Mouse (Mus musculus) myocyte (in vitro differentiated cells): ENCODE results near the gene Nmb. TPM values are rescaled to one million over a fixed set of nuclear protein-coding genes. Genes with fewer than 3 reads are reported as not detected.

Source experiments
- H3K27me3 ChIP-seq: one replicate; pipeline ENCODE4 v1.6.1; 2011; ENCODE audit not compliant: control insufficient read depth, insufficient read depth, insufficient read length
- H3K36me3 ChIP-seq: one replicate; pipeline ENCODE4 v1.6.1; 2011; ENCODE audit not compliant: control insufficient read depth, insufficient read depth
- H3K4me2 ChIP-seq: one replicate; pipeline ENCODE4 v1.6.1; 2011; ENCODE audit warnings: low read depth, control low read depth
- H3K4me3 ChIP-seq: one replicate; pipeline ENCODE4 v1.5.1; 2011; ENCODE audit warnings: mild to moderate bottlenecking, control low read depth, moderate library complexity
- H3K79me2 ChIP-seq: one replicate; pipeline ENCODE4 v1.6.1; 2011; ENCODE audit not compliant: control insufficient read depth, insufficient read depth
- H3ac ChIP-seq: one replicate; pipeline ENCODE4 v1.6.1; 2011; ENCODE audit not compliant: control insufficient read depth, insufficient read length
- CEBPB ChIP-seq: IDR thresholded peaks from 2 replicates; pipeline ENCODE4 v1.6.1; 2011; ENCODE audit warnings: mild to moderate bottlenecking, moderate library complexity; ENCODE audit not compliant: poor library complexity, insufficient read depth, severe bottlenecking
- E2F4 ChIP-seq: IDR thresholded peaks from one replicate; pipeline ENCODE4 v1.6.1; 2011; ENCODE audit warnings: mild to moderate bottlenecking, control low read depth, moderate library complexity; ENCODE audit not compliant: insufficient read depth
- MAX ChIP-seq: IDR thresholded peaks from one replicate; pipeline ENCODE4 v1.6.1; 2011; ENCODE audit warnings: low read depth, mild to moderate bottlenecking, control low read depth
- MYOD1 ChIP-seq, 3 experiments: IDR thresholded peaks; one replicate each; pipeline ENCODE4 v1.6.1; 2011; ENCODE audit warnings: control low read depth in 2 of 3, low read depth in 2 of 3, mild to moderate bottlenecking in 2 of 3, moderate library complexity in 1 of 3; ENCODE audit not compliant: insufficient read length in 2 of 3, control insufficient read depth in 1 of 3
- MYOG ChIP-seq, 3 experiments: IDR thresholded peaks; one replicate each; pipeline ENCODE4 v1.6.1; 2011; ENCODE audit warnings: control low read depth in 2 of 3, low read depth in 2 of 3, mild to moderate bottlenecking in 2 of 3; ENCODE audit not compliant: insufficient read length in 2 of 3, control insufficient read depth in 1 of 3, insufficient read depth in 1 of 3
- POLR2A ChIP-seq: IDR thresholded peaks from one replicate; pipeline ENCODE4 v1.6.1; 2011; ENCODE audit warnings: low read depth, mild to moderate bottlenecking, control low read depth, moderate library complexity; ENCODE audit not compliant: insufficient read length
- POLR2AphosphoS2 ChIP-seq: IDR thresholded peaks from one replicate; pipeline ENCODE4 v1.6.1; 2011; ENCODE audit warnings: low read depth, control low read depth; ENCODE audit not compliant: insufficient read length
- REST ChIP-seq: IDR thresholded peaks from one replicate; pipeline ENCODE4 v1.6.1; 2011; ENCODE audit warnings: mild to moderate bottlenecking, control low read depth, moderate library complexity; ENCODE audit not compliant: insufficient read depth, insufficient read length
- SRF ChIP-seq: IDR thresholded peaks from one replicate; pipeline ENCODE4 v1.6.1; 2011; ENCODE audit warnings: low read depth; ENCODE audit not compliant: control insufficient read depth, insufficient read length
- TCF12 ChIP-seq: IDR thresholded peaks from one replicate; pipeline ENCODE4 v1.6.1; 2011; ENCODE audit warnings: mild to moderate bottlenecking, control low read depth; ENCODE audit not compliant: poor library complexity, insufficient read depth, severe bottlenecking
- TCF3 ChIP-seq: IDR thresholded peaks from one replicate; pipeline ENCODE4 v1.6.1; 2011; ENCODE audit warnings: low read depth, control low read depth; ENCODE audit not compliant: insufficient read length
- USF1 ChIP-seq: IDR thresholded peaks from one replicate; pipeline ENCODE4 v1.6.1; 2011; ENCODE audit warnings: low read depth, mild to moderate bottlenecking, control low read depth, moderate library complexity
- polyA plus RNA-seq: library from polyadenylated mRNA; unstranded; fragments of >200 nt; fragmentation: generic; extraction: Trizol; gene quantifications from one replicate; pipeline ENCODE4 v1.2.1, GENCODE M21; 2012; ENCODE audit warnings: missing spikeins

The Nmb gene
- polyA plus RNA-seq, 1 experiment, result 0.98 TPM

GRCm38 (mm10) chr7:80893086-80893752 lies 11.7 kb downstream of the Nmb start:
- H3K27me3 ChIP-seq, result no peaks in the 10 kb centered on the region
- H3K4me2 ChIP-seq, result no peak overlapping the region
- TF ChIP-seq POLR2A (no peak), TCF3 (no peak), REST (no peak), E2F4 (no peak), MYOD1 (IDR thresholded peaks at IDR 0.05; ENCODE audit: control insufficient read depth in 1 of 3, insufficient read length in 2 of 3, low read depth in 2 of 3) (no peak), MAX (no peak)
- H3K79me2 ChIP-seq, result no peaks in the 10 kb centered on the region
- H3ac ChIP-seq, result no peak overlapping the region
- H3K4me3 ChIP-seq, result no peak overlapping the region
- H3K36me3 ChIP-seq, result peaks cover 15% of the 10 kb centered on the region

GRCm38 (mm10) chr7:80889841-80890241 lies 15.0 kb downstream of the Nmb start:
- no peaks in the 10 kb centered on the region for H3K27me3 ChIP-seq
- TF ChIP-seq REST (no peak), SRF (no peak), TCF3 (no peak), TCF12 (no peak), MYOD1 (IDR thresholded peaks at IDR 0.05; ENCODE audit: control insufficient read depth in 1 of 3, insufficient read length in 2 of 3, low read depth in 2 of 3) (no peak), MAX (no peak), MYOG (IDR thresholded peaks at IDR 0.05; ENCODE audit: control insufficient read depth in 1 of 3, insufficient read depth in 1 of 3, insufficient read length in 2 of 3, low read depth in 2 of 3) (no peak), E2F4 (no peak), USF1 (no peak), CEBPB (no peak), POLR2A (no peak), POLR2AphosphoS2 (no peak)
- peaks cover 11% of the 10 kb centered on the region for H3K36me3 ChIP-seq
- H3K4me2 ChIP-seq, result no peak overlapping the region
- no peaks in the 10 kb centered on the region for H3K79me2 ChIP-seq
- no peak overlapping the region for H3K4me3 ChIP-seq
- no peak overlapping the region for H3ac ChIP-seq

- no peak overlapping the region for H3K4me3 ChIP-seq
- H3K4me2 ChIP-seq, result no peak overlapping the region
- no peaks in the 10 kb centered on the region for H3K27me3 ChIP-seq
- TF ChIP-seq POLR2A (no peak), SRF (no peak), MAX (no peak)
- no peak overlapping the region for H3ac ChIP-seq
- peaks cover 11% of the 10 kb centered on the region for H3K36me3 ChIP-seq
- H3K79me2 ChIP-seq, result no peaks in the 10 kb centered on the region
Measured at GRCm38 (mm10) chr7:80889021-80889511, 15.8 kb downstream of the Nmb start.

- Histone ChIP-seq H3K27me3 (no peaks in the 10 kb centered on the region), H3K4me2 (no peak overlapping the region), H3K36me3 (peaks cover 7% of the 10 kb centered on the region), H3K4me3 (no peak overlapping the region), H3K79me2 (no peaks in the 10 kb centered on the region), H3ac (no peak overlapping the region)
- no peak for TF ChIP-seq POLR2A
- TF ChIP-seq SRF, result no peak
- TF ChIP-seq TCF12, result no peak
- no peak for TF ChIP-seq MYOD1 (IDR thresholded peaks at IDR 0.05; ENCODE audit: control insufficient read depth in 1 of 3, insufficient read length in 2 of 3, low read depth in 2 of 3)
- no peak for TF ChIP-seq POLR2AphosphoS2
- no peak for TF ChIP-seq CEBPB
- TF ChIP-seq TCF3, result no peak
- no peak for TF ChIP-seq USF1
- TF ChIP-seq E2F4, result no peak
- no peak for TF ChIP-seq MYOG (IDR thresholded peaks at IDR 0.05; ENCODE audit: control insufficient read depth in 1 of 3, insufficient read depth in 1 of 3, insufficient read length in 2 of 3, low read depth in 2 of 3)
- no peak for TF ChIP-seq REST
Measured at GRCm38 (mm10) chr7:80888595-80888994, 16.3 kb downstream of the Nmb start.

GRCm38 (mm10) chr7:80885666-80886065 lies 19.2 kb downstream of the Nmb start:
- no peaks in the 10 kb centered on the region for H3K27me3 ChIP-seq
- no peak overlapping the region for H3K4me2 ChIP-seq
- no peak overlapping the region for H3ac ChIP-seq
- TF ChIP-seq USF1, result no peak
- TF ChIP-seq POLR2AphosphoS2, result no peak
- TF ChIP-seq REST, result no peak
- no peak for TF ChIP-seq CEBPB
- no peak for TF ChIP-seq TCF3
- no peak for TF ChIP-seq SRF
- TF ChIP-seq MYOD1 (IDR thresholded peaks at IDR 0.05; ENCODE audit: control insufficient read depth in 1 of 3, insufficient read length in 2 of 3, low read depth in 2 of 3), result no peak
- TF ChIP-seq MYOG (IDR thresholded peaks at IDR 0.05; ENCODE audit: control insufficient read depth in 1 of 3, insufficient read depth in 1 of 3, insufficient read length in 2 of 3, low read depth in 2 of 3), result no peak
- no peaks in the 10 kb centered on the region for H3K79me2 ChIP-seq
- H3K4me3 ChIP-seq, result no peak overlapping the region
- no peaks in the 10 kb centered on the region for H3K36me3 ChIP-seq
